Comparison of ENCODE assay signal across 27 mouse cellular contexts in genomic region chr13:109318434-109318998, GRCm38 (mm10).
DNase-seq lines count a peak whose midpoint lies in the region; ATAC-seq lines count a peak whose summit lies in the region.
"Had no signal": no experiment of that assay in that cellular context is flagged by ENCODE, and none has a peak within 500 bp of the region (broad histone marks: within the 10 kb centered on the region; RNA-seq: fewer than 3 reads in every experiment).

No protein-coding gene starts in this region.

- no peak overlapping the region for H3K4me2 ChIP-seq in lung, embryonic 16.5 days (ENCODE audit: low read depth, low read length)
- no peak overlapping the region for H3K4me2 ChIP-seq in intestine, embryonic 16.5 days (ENCODE audit: low read depth, low read length)
- H3K4me2 ChIP-seq in stomach, embryonic 16.5 days (ENCODE audit: low read depth, low read length): no peak overlapping the region
- H3K4me2 ChIP-seq: embryonic facial prominence, embryonic 13.5 days; forebrain, embryonic 12.5 days; forebrain, embryonic 15.5 days; heart, embryonic 13.5 days; hindbrain, embryonic 14.5 days had no signal

- peak overlapping the region; percentile 49 for H3K27ac ChIP-seq in lung, embryonic 16.5 days (ENCODE audit: low read length)
- H3K27ac ChIP-seq in intestine, embryonic 16.5 days (ENCODE audit: low read length): no peak overlapping the region; the same call in 1 of the 2 replicates
- peak overlapping the region; percentile 28; the same call in 1 of the 2 replicates for H3K27ac ChIP-seq in stomach, embryonic 16.5 days (ENCODE audit: low read length)
- H3K27ac ChIP-seq: embryonic facial prominence, embryonic 13.5 days; forebrain, embryonic 12.5 days; forebrain, embryonic 15.5 days; heart, adult 2 months; heart, embryonic 10.5 days; heart, embryonic 13.5 days; hindbrain, embryonic 14.5 days had no signal

- H3K9ac ChIP-seq in lung, embryonic 16.5 days (ENCODE audit: low read length): no peak overlapping the region
- no peak overlapping the region for H3K9ac ChIP-seq in intestine, embryonic 16.5 days (ENCODE audit: low read depth, low read length)
- no peak overlapping the region for H3K9ac ChIP-seq in stomach, embryonic 16.5 days (ENCODE audit: low read length)
- H3K9ac ChIP-seq: embryonic facial prominence, embryonic 13.5 days; forebrain, embryonic 12.5 days; forebrain, embryonic 15.5 days; heart, embryonic 13.5 days; hindbrain, embryonic 14.5 days had no signal

- ATAC-seq in lung, embryonic 16.5 days (ENCODE audit: low read depth): peak; percentile 37; the same call in 1 of the 2 replicates
- peak; percentile 56 for ATAC-seq in granulocyte monocyte progenitor cell, adult 5-6 weeks (replicated peaks; ENCODE audit: poor library complexity, severe bottlenecking)
- ATAC-seq in intestine, embryonic 16.5 days: peak; percentile 38; the same call in 1 of the 2 replicates
- ATAC-seq in stomach, embryonic 16.5 days (ENCODE audit: insufficient read depth, low FRiP score): peak; percentile 78
- ATAC-seq: CD4-positive, CD25-positive, alpha-beta regulatory T cell, adult 4 months; forebrain, embryonic 15.5 days had no signal

- H3K4me1 ChIP-seq in lung, embryonic 16.5 days (replicated peaks; ENCODE audit: control insufficient read depth, insufficient read depth, low read length): peaks cover 13% of the 10 kb centered on the region
- 0 out of 2 replicates have a peak, but pooled peaks cover 6% of the 10 kb centered on the region for H3K4me1 ChIP-seq in intestine, embryonic 16.5 days (ENCODE audit: control insufficient read depth, insufficient read depth, low read length)
- peaks cover 11% of the 10 kb centered on the region for H3K4me1 ChIP-seq in stomach, embryonic 16.5 days (ENCODE audit: control insufficient read depth, insufficient read depth, low read length)
- H3K4me1 ChIP-seq: forebrain, embryonic 15.5 days had no signal

- no peaks in the 10 kb centered on the region for H3K9me3 ChIP-seq in lung, embryonic 16.5 days (ENCODE audit: control insufficient read depth, low read length)
- H3K9me3 ChIP-seq in intestine, embryonic 16.5 days (ENCODE audit: control insufficient read depth, low read length): no peaks in the 10 kb centered on the region
- H3K9me3 ChIP-seq in stomach, embryonic 16.5 days (replicated peaks; ENCODE audit: control insufficient read depth, low read length): no peaks in the 10 kb centered on the region
- H3K9me3 ChIP-seq: embryonic facial prominence, embryonic 10.5 days; embryonic facial prominence, embryonic 13.5 days; forebrain, embryonic 12.5 days; forebrain, embryonic 15.5 days; heart, embryonic 10.5 days; heart, embryonic 13.5 days had no signal

- no peaks in the 10 kb centered on the region for H3K36me3 ChIP-seq in lung, embryonic 16.5 days (ENCODE audit: control insufficient read depth, insufficient read depth, low read length)
- no peaks in the 10 kb centered on the region for H3K36me3 ChIP-seq in intestine, embryonic 16.5 days (ENCODE audit: control insufficient read depth, insufficient read depth, low read length)
- H3K36me3 ChIP-seq in stomach, embryonic 16.5 days (ENCODE audit: control insufficient read depth, insufficient read depth, low read length): no peaks in the 10 kb centered on the region
- H3K36me3 ChIP-seq: embryonic facial prominence, embryonic 10.5 days; embryonic facial prominence, embryonic 13.5 days; forebrain, embryonic 12.5 days; forebrain, embryonic 15.5 days; heart, embryonic 10.5 days; heart, embryonic 13.5 days had no signal

- H3K27me3 ChIP-seq in lung, embryonic 16.5 days (ENCODE audit: control insufficient read depth, insufficient read depth, low read depth, low read length): no peaks in the 10 kb centered on the region
- no peaks in the 10 kb centered on the region for H3K27me3 ChIP-seq in intestine, embryonic 16.5 days (replicated peaks; ENCODE audit: control insufficient read depth, insufficient read depth, low read length)
- H3K27me3 ChIP-seq in stomach, embryonic 16.5 days (ENCODE audit: control insufficient read depth, insufficient read depth, low read length): no peaks in the 10 kb centered on the region
- H3K27me3 ChIP-seq: embryonic facial prominence, embryonic 13.5 days; forebrain, embryonic 12.5 days; forebrain, embryonic 15.5 days; heart, embryonic 13.5 days had no signal

- no peak overlapping the region for H3K4me3 ChIP-seq in lung, embryonic 16.5 days (ENCODE audit: low read length)
- H3K4me3 ChIP-seq in intestine, embryonic 16.5 days (ENCODE audit: low read length): no peak overlapping the region
- H3K4me3 ChIP-seq in stomach, embryonic 16.5 days (replicated peaks; ENCODE audit: low read length): no peak overlapping the region
- H3K4me3 ChIP-seq: embryonic facial prominence, embryonic 10.5 days; embryonic facial prominence, embryonic 13.5 days; erythroblast, embryonic 14.5 days; forebrain, embryonic 12.5 days; forebrain, embryonic 15.5 days; heart, adult 2 months; heart, embryonic 10.5 days; heart, embryonic 13.5 days had no signal

- intact Hi-C loops in left cerebral cortex, postnatal 25 days (cut with DNase I): no loop called here

- WGBS in lung, embryonic 16.5 days: 25% methylated on average over 3 of the region's 3 CpGs
- WGBS in intestine, embryonic 16.5 days: 51% methylated on average over 3 of the region's 3 CpGs
- 39% methylated on average over 3 of the region's 3 CpGs for WGBS in stomach, embryonic 16.5 days

- DNase-seq in lung, postnatal 36 days: no peak
- DNase-seq in left cerebral cortex, postnatal 25 days (ENCODE audit: low spot score in 2 of 2): no peak
- no peak for DNase-seq in c-Kit-positive CD71-positive TER-119-positive erythroid progenitor cells, embryonic 14.5 days (ENCODE audit: low spot score)
- DNase-seq: adrenal gland, adult 2 months; adrenal gland, postnatal 14 days; cerebellum, adult 11-12 months; cerebellum, adult 8-10 months; cerebellum, postnatal 10 days; cerebellum, postnatal 36 days; embryo, embryonic 11 days; gastrocnemius, postnatal 25 days; heart, adult 2 months; heart, postnatal 14 days; heart, postnatal 4 days had no signal
